Mouse (Mus musculus) liver, embryonic 12.5 days (tissue): ENCODE data around the gene Arl6ip5. TPM values are rescaled to one million over a fixed set of nuclear protein-coding genes. Genes with fewer than 3 reads are reported as not detected.
"Not testable (repeated sequence)": the region's sequence is repeated elsewhere in the genome, so short reads cannot be mapped to it uniquely, and the experiment has no call there.

Experiments used
- ATAC-seq: fragments of 200-750 bp; cut with Nextera tagmentation; 2 replicates; pipeline ENCODE4 v1.8.0; 2017; ENCODE audit warnings: moderate number of reproducible peaks, mild to moderate bottlenecking, moderate library complexity
- H3K27ac ChIP-seq: fragments of 300-500 bp; sonication (generic); 2 replicates; pipeline ENCODE4 v1.5.1; 2016; ENCODE audit warnings: mild to moderate bottlenecking
- H3K27me3 ChIP-seq: fragments of 300-500 bp; sonication (generic); replicated peaks from 2 replicates; pipeline ENCODE4 v1.6.1; 2016; ENCODE audit warnings: mild to moderate bottlenecking, moderate library complexity
- H3K36me3 ChIP-seq: fragments of 300-500 bp; sonication (generic); 2 replicates; pipeline ENCODE4 v1.6.1; 2016; ENCODE audit warnings: mild to moderate bottlenecking, moderate library complexity
- H3K4me1 ChIP-seq: fragments of 300-500 bp; sonication (generic); 2 replicates; pipeline ENCODE4 v1.6.1; 2016
- H3K4me2 ChIP-seq: fragments of 300-500 bp; sonication (generic); 2 replicates; pipeline ENCODE4 v1.6.1; 2016; ENCODE audit warnings: mild to moderate bottlenecking, moderate library complexity
- H3K4me3 ChIP-seq: fragments of 300-500 bp; sonication (generic); 2 replicates; pipeline ENCODE4 v1.5.1; 2016; ENCODE audit warnings: mild to moderate bottlenecking, moderate library complexity
- H3K9ac ChIP-seq: fragments of 300-500 bp; sonication (generic); 2 replicates; pipeline ENCODE4 v1.6.1; 2016; ENCODE audit warnings: mild to moderate bottlenecking, moderate library complexity
- H3K9me3 ChIP-seq: fragments of 300-500 bp; sonication (generic); replicated peaks from 2 replicates; pipeline ENCODE4 v1.6.1; 2016; ENCODE audit warnings: mild to moderate bottlenecking, moderate library complexity
- WGBS: fragments of 180-500 bp; shearing (Covaris S2); methylation state at CpG from one replicate; pipeline ENCODE4 v1.1.7; 2016; ENCODE audit not compliant: insufficient replicate concordance; 5-methylcytosine and 5-hydroxymethylcytosine counted together
- polyA plus RNA-seq: library from polyadenylated mRNA; unstranded; fragments of >200 nt; fragmentation: Nextera tagmentation; extraction: Ambion mirVana; gene quantifications from 2 replicates; pipeline ENCODE4 v1.2.1, GENCODE M21; 2016

Gene Arl6ip5
- polyA plus RNA-seq, 1 experiment from 2014 or later: 35.3 TPM

DNA sequence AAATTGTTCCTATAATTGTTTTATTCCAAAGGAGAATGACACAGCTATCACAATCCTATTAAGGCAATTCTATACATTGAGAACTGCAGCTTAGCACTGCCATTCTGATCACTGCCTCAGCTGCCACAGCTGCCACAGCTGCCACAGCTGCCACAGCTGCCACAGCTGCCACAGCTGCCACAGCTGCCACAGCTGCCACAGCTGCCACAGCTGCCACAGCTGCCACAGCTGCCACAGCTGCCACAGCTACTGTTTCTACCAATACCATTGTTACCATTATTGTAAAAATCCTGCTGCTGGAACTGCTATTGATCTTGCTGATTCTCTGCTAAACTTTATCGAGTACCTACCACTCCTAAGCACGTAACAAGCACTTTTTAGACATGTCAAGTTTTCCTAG, 49.4 kb downstream of the Arl6ip5 start:
- H3K36me3 ChIP-seq, H3K4me1 ChIP-seq, H3K9me3 ChIP-seq, H3K27ac ChIP-seq, ATAC-seq, H3K4me2 ChIP-seq, H3K9ac ChIP-seq, H3K4me3 ChIP-seq, H3K27me3 ChIP-seq: not testable (repeated sequence)
- 73% methylated on average over 2 of the region's 2 CpGs for WGBS

DNA sequence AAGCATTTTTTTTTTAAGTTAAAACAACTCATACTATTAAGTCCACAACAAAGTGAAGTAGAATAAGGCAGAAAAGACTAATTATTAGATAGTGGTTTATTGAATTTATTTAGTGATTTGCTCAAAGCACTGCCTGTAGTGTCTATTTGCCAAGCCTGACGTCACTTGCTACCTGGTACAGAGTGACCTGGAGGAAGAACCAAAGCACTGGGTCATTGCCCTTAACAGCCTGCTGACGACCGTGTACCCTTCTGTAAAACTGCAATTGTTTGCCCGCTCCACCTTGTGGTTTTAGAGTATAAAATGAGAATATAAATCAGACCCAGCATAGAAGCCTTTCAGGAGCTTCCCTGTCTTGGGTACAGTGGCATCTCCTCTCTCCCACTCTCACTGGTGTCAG, 51.7 kb downstream of the Arl6ip5 start:
- WGBS: 72% methylated on average over 4 of the region's 4 CpGs
- Histone ChIP-seq H3K4me2 (no peak overlapping the region), H3K4me3 (no peak overlapping the region), H3K36me3 (no peaks in the 10 kb centered on the region), H3K27me3 (0 out of 2 replicates have a peak, but pooled peaks cover 3% of the 10 kb centered on the region), H3K27ac (no peak overlapping the region), H3K9me3 (no peaks in the 10 kb centered on the region), H3K4me1 (no peaks in the 10 kb centered on the region), H3K9ac (no peak overlapping the region)
- ATAC-seq: no peak

DNA sequence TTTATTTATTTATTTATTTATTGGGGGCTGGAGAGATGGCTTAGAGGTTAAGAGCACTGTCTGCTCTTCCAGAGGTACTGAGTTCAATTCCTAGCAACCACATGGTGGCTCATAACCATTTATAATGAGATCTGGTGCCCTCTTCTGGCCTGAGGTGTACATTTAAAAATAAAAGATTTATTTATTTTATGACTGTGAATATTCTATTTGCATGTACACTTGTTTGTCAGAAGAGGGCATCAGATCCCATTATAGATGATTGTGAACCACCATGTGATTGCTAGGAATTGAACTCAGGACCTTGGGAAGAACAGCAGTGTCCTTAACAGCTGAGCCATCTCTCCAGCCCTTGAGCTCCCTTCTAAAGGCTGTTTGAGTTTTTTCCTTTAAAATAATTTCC, 53.3 kb downstream of the Arl6ip5 start:
- not testable (repeated sequence) for H3K9me3 ChIP-seq, H3K27ac ChIP-seq, H3K36me3 ChIP-seq, H3K27me3 ChIP-seq, H3K9ac ChIP-seq, H3K4me2 ChIP-seq, H3K4me3 ChIP-seq, H3K4me1 ChIP-seq, ATAC-seq

DNA sequence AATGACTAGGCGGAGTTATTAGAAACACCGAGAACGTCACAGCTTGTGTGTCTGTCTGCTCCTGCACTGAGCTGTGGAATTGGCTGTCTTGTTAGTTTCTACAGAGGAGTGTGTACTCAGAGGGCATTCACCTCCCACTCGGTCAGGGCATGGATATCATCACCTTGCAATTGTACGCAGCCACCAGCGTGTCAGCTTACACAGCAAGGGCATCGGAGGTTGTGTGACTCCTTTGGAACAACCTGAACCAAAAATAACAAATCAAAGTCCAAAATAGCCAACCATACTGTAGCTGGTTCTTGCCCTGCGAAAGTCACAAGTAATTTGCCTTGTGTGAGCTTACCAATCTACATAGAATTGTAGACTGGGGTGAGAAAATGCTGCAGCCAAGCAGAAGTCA, 54.8 kb downstream of the Arl6ip5 start:
- Histone ChIP-seq H3K9me3 (no peaks in the 10 kb centered on the region), H3K4me2 (no peak overlapping the region), H3K9ac (no peak overlapping the region), H3K4me1 (no peaks in the 10 kb centered on the region), H3K4me3 (no peak overlapping the region), H3K27me3 (no peaks in the 10 kb centered on the region), H3K27ac (no peak overlapping the region), H3K36me3 (no peaks in the 10 kb centered on the region)
- WGBS: 73% methylated on average over 8 of the region's 8 CpGs
- ATAC-seq: no peak

DNA sequence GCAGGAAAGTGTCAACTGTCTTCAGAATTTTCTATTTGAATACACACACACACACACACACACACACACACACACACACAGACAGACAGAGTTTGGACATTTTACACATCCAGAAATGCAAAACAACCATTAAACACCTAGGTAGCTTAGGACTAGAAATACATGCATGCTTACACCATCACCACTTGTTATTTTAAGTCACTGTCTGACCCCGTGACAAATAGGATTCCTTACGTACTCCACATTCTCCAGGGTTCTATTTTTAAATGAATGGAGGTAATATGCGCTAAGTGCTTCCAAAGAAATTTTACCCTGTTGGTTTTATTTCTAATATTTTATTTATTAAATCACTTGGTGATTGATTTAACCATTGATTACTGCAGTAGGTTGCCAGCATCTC, 55.2 kb downstream of the Arl6ip5 start:
- Histone ChIP-seq H3K27me3 (no peaks in the 10 kb centered on the region), H3K36me3 (no peaks in the 10 kb centered on the region), H3K4me1 (no peaks in the 10 kb centered on the region), H3K4me2 (no peak overlapping the region), H3K9ac (no peak overlapping the region), H3K27ac (no peak overlapping the region), H3K4me3 (no peak overlapping the region), H3K9me3 (no peaks in the 10 kb centered on the region)
- WGBS: 76% methylated on average over 3 of the region's 3 CpGs
- no peak for ATAC-seq

DNA sequence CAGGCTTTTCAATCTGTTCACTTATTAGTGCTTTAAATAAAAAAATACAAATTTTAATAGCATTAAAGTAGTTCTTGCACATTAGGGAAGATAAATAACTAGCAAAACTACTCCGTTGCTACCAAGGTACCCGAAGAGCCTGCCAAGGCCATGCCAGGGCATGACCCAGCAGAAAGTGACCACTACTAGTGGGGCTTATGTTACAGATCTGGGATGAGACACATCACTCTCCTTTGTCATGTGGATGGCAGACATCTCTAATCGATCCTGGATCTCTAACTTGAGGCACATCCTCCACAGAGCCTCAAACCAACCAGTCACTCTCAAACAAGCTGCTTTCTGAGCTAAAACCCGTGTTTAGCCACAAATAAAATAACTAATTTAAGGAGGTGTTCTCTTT, 56.2 kb downstream of the Arl6ip5 start:
- 54% methylated on average over 4 of the region's 4 CpGs for WGBS
- H3K4me3 ChIP-seq: no peak overlapping the region
- no peaks in the 10 kb centered on the region for H3K36me3 ChIP-seq
- no peak for ATAC-seq
- no peak overlapping the region for H3K4me2 ChIP-seq
- no peaks in the 10 kb centered on the region for H3K4me1 ChIP-seq
- H3K27ac ChIP-seq: no peak overlapping the region
- H3K27me3 ChIP-seq: no peaks in the 10 kb centered on the region
- no peak overlapping the region for H3K9ac ChIP-seq
- H3K9me3 ChIP-seq: no peaks in the 10 kb centered on the region

DNA sequence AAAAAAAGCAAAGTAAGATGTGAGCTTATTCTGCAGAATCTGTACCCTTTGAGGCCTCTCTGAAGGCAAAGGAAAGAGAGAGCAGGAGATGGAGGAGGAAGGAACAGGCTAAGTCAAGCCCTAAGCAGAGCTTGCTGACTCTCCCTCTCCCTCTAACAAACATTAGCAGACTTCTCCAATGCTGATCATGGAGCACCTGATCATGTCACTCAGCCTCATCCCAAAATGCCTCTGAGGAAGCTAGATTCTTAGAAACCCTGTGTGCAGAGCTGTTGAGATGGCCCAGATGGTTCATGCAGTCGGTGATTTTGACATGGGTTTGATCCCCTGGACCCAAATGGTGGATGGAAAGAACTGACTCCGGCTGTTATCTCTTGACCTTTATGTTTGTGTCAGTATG, 56.6 kb downstream of the Arl6ip5 start:
- ATAC-seq: no peak
- WGBS: 53% methylated on average over 2 of the region's 2 CpGs
- H3K36me3 ChIP-seq: no peaks in the 10 kb centered on the region
- H3K9ac ChIP-seq: no peak overlapping the region
- no peak overlapping the region for H3K4me3 ChIP-seq
- no peaks in the 10 kb centered on the region for H3K9me3 ChIP-seq
- no peak overlapping the region for H3K27ac ChIP-seq
- H3K27me3 ChIP-seq: no peaks in the 10 kb centered on the region
- H3K4me1 ChIP-seq: no peaks in the 10 kb centered on the region
- H3K4me2 ChIP-seq: no peak overlapping the region

DNA sequence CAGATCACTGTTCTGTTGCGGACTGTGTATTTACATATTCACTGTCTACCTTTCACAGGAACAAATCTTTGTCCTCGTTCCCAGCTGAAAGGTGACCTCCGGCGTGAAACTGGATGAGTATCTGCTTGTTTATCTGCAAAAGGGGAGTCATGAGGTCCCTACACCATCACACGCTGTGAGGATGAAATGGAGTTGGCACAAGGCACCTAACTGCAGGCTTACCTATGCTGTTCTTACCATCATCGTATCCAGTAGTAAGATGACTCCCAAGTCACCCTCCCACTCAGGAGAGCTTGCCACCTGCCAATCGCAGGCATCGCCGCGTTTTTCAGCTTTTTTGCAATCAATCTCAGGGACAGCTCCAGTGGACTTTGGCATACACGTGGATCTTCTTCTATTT, 59.1 kb downstream of the Arl6ip5 start:
- no peak for ATAC-seq
- WGBS: 76% methylated on average over 11 of the region's 11 CpGs
- Histone ChIP-seq H3K27me3 (no peaks in the 10 kb centered on the region), H3K4me3 (no peak overlapping the region), H3K27ac (no peak overlapping the region), H3K9me3 (no peaks in the 10 kb centered on the region), H3K9ac (no peak overlapping the region), H3K4me1 (no peaks in the 10 kb centered on the region), H3K4me2 (no peak overlapping the region), H3K36me3 (no peaks in the 10 kb centered on the region)

DNA sequence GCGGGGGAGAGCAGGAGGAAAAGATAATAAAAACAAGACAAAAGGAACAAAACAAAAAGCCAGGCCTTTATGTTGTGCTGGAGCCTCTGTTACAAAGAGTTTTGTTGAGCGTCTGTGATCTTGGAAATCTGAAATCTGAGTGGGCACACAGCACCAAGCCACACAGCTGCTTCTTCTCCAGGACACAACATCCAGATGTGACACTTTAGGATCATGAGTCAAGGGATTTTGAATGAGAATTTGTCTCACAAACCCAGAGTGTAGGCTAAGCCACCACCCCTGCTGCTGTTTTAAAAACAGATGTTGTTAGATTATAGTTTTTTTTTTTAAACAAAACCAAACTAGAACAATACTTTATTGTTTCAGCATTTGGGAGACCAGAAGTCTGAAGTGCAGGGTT, 61.9 kb downstream of the Arl6ip5 start:
- Histone ChIP-seq H3K9me3 (no peaks in the 10 kb centered on the region), H3K27me3 (no peaks in the 10 kb centered on the region), H3K9ac (no peak overlapping the region), H3K4me2 (no peak overlapping the region), H3K36me3 (no peaks in the 10 kb centered on the region), H3K4me1 (no peaks in the 10 kb centered on the region), H3K27ac (no peak overlapping the region), H3K4me3 (no peak overlapping the region)
- ATAC-seq: no peak
- WGBS: 57% methylated on average over 2 of the region's 2 CpGs

DNA sequence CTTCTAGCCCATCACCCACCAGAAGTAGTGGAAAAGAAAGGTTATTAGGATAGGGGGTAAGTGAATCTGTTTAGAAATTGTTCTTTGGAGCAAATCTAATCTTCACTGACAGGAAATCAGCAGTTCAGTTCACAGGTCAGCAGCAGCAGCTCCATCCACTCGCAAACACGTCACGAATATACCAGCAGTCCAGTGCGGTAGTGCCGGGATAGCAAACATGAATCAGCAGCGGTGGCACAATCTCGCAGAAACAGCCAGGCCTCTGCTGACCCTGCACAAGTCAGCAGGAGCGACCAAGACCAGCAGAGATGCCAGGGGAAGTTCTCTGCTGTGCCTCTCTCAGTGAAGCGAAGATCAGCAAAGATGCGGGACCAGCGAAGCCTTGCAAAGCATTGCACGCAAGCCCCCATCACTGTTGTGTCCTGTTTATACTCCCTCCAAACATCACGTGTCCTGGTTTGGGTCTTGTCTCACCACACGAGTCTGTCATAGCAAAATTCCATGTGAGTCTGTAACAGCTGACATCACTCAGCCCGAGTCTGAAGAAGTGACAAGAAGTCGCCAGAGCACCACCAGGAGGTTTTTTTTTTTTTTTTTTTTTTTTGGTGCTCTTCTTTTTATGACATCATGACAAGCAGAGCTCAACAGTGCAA, 62.7 kb downstream of the Arl6ip5 start:
- Histone ChIP-seq H3K9ac (no peak overlapping the region), H3K4me1 (peaks cover 2% of the 10 kb centered on the region; the same call in 1 of the 2 replicates), H3K4me2 (no peak overlapping the region), H3K9me3 (no peaks in the 10 kb centered on the region), H3K4me3 (no peak overlapping the region), H3K27me3 (no peaks in the 10 kb centered on the region), H3K27ac (no peak overlapping the region), H3K36me3 (no peaks in the 10 kb centered on the region)
- ATAC-seq: no peak
- 64% methylated on average over 16 of the region's 16 CpGs for WGBS

DNA sequence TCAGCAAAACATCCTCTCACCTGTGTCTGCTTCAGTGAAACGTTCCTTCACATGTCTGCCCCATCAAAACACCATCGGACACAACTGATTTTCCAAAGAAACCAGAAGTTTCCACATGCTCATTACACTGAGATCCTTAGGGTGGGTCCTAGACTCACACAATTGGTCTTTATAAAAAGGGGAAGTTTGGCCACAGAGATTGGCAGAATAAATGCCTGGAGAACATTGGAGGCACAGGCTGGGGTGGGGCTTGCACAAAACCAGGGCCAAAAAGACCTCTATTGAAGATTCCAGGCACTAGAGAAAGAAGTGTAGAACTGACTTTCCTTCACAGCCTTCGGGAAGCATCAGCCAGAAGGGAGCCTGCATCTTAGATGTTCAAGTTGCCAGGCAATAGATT, 63.3 kb downstream of the Arl6ip5 start:
- no peak for ATAC-seq
- 61% methylated on average over 3 of the region's 3 CpGs for WGBS
- no peaks in the 10 kb centered on the region for H3K9me3 ChIP-seq

DNA sequence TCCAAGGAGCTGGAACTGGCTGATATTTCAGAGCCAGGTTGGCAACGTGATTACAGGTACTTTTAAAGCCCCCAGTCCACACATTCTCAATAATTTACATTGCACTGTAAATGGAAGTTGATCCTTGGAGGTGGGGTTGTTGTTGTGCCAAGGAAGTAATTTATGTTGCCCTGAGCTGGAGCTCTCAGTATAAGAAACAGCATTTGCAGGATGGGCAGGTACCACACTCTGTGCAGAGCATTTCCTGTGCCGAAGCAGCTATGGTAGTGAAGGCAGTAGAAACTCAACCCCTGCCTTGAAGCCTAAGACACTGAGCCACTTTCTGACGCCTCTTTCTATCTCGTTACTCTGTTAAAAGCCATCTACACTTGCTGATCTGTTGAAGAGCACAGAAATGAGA, 65.3 kb downstream of the Arl6ip5 start:
- H3K4me3 ChIP-seq: no peak overlapping the region
- no peaks in the 10 kb centered on the region for H3K9me3 ChIP-seq
- 53% methylated on average over 4 of the region's 4 CpGs for WGBS
- no peak for ATAC-seq
- H3K36me3 ChIP-seq: no peaks in the 10 kb centered on the region
- no peak overlapping the region for H3K4me2 ChIP-seq
- no peak overlapping the region for H3K27ac ChIP-seq
- peaks cover 5% of the 10 kb centered on the region; the same call in 1 of the 2 replicates for H3K4me1 ChIP-seq
- H3K9ac ChIP-seq: no peak overlapping the region
- no peaks in the 10 kb centered on the region for H3K27me3 ChIP-seq

More for the DNA sequence above, 63.3 kb downstream of the Arl6ip5 start:
- H3K4me2 ChIP-seq: no peak overlapping the region
- no peak overlapping the region for H3K4me3 ChIP-seq
- no peak overlapping the region for H3K27ac ChIP-seq
- peaks cover 5% of the 10 kb centered on the region; the same call in 1 of the 2 replicates for H3K4me1 ChIP-seq
- no peak overlapping the region for H3K9ac ChIP-seq
- no peaks in the 10 kb centered on the region for H3K27me3 ChIP-seq
- no peaks in the 10 kb centered on the region for H3K36me3 ChIP-seq

DNA sequence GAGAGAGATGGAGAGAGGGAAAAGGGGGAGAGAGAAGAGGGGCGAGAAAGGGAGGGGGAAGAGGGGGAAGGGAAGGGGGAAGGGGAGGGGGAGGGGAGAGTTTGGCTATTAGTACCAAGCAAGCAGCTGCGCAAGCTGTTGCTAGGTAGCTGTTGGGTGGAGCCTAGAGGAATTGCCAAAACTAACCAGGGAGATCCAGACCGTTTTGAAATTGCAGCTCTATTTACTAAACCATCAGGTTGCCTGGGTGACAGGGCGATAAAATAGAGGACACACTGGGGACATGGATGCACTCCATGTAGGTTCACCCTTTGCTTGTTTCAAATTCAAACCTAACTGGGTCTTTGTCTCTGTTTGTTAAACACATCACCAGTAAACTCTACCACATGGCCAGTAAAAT, 65.9 kb downstream of the Arl6ip5 start:
- Histone ChIP-seq H3K4me3 (no peak overlapping the region), H3K9me3 (no peaks in the 10 kb centered on the region), H3K36me3 (no peaks in the 10 kb centered on the region), H3K27me3 (no peaks in the 10 kb centered on the region), H3K4me2 (no peak overlapping the region), H3K4me1 (peaks cover 5% of the 10 kb centered on the region; the same call in 1 of the 2 replicates), H3K9ac (no peak overlapping the region), H3K27ac (no peak overlapping the region)
- 48% methylated on average over 4 of the region's 4 CpGs for WGBS
- no peak for ATAC-seq
